Mouse (Mus musculus) embryo, embryonic 10 days (tissue): Measurements from ENCODE around the gene Mrps23.
A peak's percentile ranks its signal among the peaks of the same experiment; 100 is the strongest.

ENCODE experiments used
- DNase-seq: peaks from one replicate; pipeline ENCODE4 v3.0.0-alpha.2; 2015; ENCODE audit warnings: low spot score

The Mrps23 gene

GRCm38 (mm10) chr11:88203712-88204532, at the start of gene Mrps23:
Mrps23 (plus strand) TSS chr11:88204388.
- peak; percentile 98 for DNase-seq

- no peak for DNase-seq
Observed at GRCm38 (mm10) chr11:88154500-88154899, 49.7 kb upstream of the Mrps23 start.

GRCm38 (mm10) chr11:88155451-88155850, 48.7 kb upstream of the Mrps23 start:
- no peak for DNase-seq

- DNase-seq, result no peak
Observed at GRCm38 (mm10) chr11:88155998-88156397, 48.2 kb upstream of the Mrps23 start.

- peak; percentile 59 for DNase-seq
Observed at GRCm38 (mm10) chr11:88156403-88156802, 47.8 kb upstream of the Mrps23 start.

- DNase-seq, result no peak
Observed at GRCm38 (mm10) chr11:88158842-88159246, 45.3 kb upstream of the Mrps23 start.

GRCm38 (mm10) chr11:88159389-88159788, 44.8 kb upstream of the Mrps23 start:
- DNase-seq, result peak; percentile 21

GRCm38 (mm10) chr11:88160316-88160715, 43.9 kb upstream of the Mrps23 start:
- DNase-seq, result peak; percentile 54

- peak; percentile 90 for DNase-seq
Observed at GRCm38 (mm10) chr11:88161051-88161581, 43.1 kb upstream of the Mrps23 start.

GRCm38 (mm10) chr11:88161651-88162362, 42.4 kb upstream of the Mrps23 start:
- DNase-seq, result peak; percentile 95

GRCm38 (mm10) chr11:88162740-88163139, 41.4 kb upstream of the Mrps23 start:
- no peak for DNase-seq

GRCm38 (mm10) chr11:88164213-88164723, 39.9 kb upstream of the Mrps23 start:
- no peak for DNase-seq

GRCm38 (mm10) chr11:88164801-88165377, 39.3 kb upstream of the Mrps23 start:
- peak; percentile 49 for DNase-seq

GRCm38 (mm10) chr11:88165683-88166364, 38.4 kb upstream of the Mrps23 start:
- DNase-seq, result no peak

GRCm38 (mm10) chr11:88166471-88166870, 37.7 kb upstream of the Mrps23 start:
- no peak for DNase-seq

- peak; percentile 65 for DNase-seq
Observed at GRCm38 (mm10) chr11:88168611-88169010, 35.6 kb upstream of the Mrps23 start.

GRCm38 (mm10) chr11:88169531-88170040, 34.6 kb upstream of the Mrps23 start:
- DNase-seq, result no peak

- DNase-seq, result no peak
Observed at GRCm38 (mm10) chr11:88170606-88171005, 33.6 kb upstream of the Mrps23 start.

- no peak for DNase-seq
Observed at GRCm38 (mm10) chr11:88171876-88172442, 32.2 kb upstream of the Mrps23 start.

GRCm38 (mm10) chr11:88172601-88173325, 31.4 kb upstream of the Mrps23 start:
- DNase-seq, result peak; percentile 89
